Mouse (Mus musculus): Measurements from ENCODE around the gene Cacng6. TPM values are rescaled to one million over a fixed set of nuclear protein-coding genes. Genes with fewer than 3 reads are reported as not detected.

The Cacng6 gene
- polyA plus RNA-seq, 1 experiment from 2014 or later: 0.66 TPM

DNA sequence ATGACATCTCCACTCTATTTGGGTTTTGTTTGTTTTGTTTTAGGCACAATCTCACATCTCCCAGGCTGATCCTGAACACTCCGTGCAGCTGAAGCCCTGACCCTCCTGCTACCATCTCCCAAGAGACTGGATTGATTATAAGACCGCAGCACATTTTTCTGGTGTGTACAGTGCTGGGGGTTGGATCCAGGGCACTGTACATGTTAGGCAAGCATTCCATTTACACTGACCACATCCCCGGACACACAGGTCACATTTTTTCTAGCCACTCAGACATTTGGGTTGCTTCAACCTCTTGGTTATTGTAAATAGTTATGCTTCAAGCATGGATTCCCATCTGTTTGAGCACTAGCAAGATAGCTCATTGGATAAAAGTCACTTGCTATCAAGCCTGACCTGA is 22.6 kb downstream of the Cacng6 start:
- Histone ChIP-seq H3K27me3 (no peaks in the 10 kb centered on the region), H3K4me3 (replicated peaks) (no peak overlapping the region), H3K4me2 (no peak overlapping the region), H3K36me3 (replicated peaks) (no peaks in the 10 kb centered on the region), H3K9me3 (replicated peaks) (no peaks in the 10 kb centered on the region), H3K9ac (no peak overlapping the region), H3K4me1 (replicated peaks) (no peaks in the 10 kb centered on the region), H3K27ac (replicated peaks) (no peak overlapping the region)
- WGBS (ENCODE audit: insufficient replicate concordance): 64% methylated on average over 3 of the region's 3 CpGs
- ATAC-seq (ENCODE audit: insufficient read depth): no peak

DNA sequence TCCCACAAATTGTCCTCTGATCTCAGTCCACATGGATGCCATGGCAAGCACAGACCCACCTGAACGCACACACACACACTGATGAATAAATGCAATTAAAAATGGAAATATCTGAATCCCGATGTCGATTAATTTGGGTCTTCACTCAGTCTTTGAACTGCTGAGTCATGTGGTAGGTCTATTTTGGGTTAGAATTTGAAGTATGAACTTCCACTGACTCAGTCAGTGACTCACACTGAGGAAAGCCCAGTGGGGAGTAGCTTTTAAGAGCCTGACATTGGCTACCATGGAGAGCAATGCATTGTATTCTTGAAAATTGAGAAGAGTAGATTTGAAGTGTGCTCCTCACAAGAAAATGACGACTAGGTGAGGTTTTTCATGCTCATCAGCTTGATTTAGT is 23.0 kb downstream of the Cacng6 start:
- no peak for ATAC-seq (ENCODE audit: insufficient read depth)

DNA sequence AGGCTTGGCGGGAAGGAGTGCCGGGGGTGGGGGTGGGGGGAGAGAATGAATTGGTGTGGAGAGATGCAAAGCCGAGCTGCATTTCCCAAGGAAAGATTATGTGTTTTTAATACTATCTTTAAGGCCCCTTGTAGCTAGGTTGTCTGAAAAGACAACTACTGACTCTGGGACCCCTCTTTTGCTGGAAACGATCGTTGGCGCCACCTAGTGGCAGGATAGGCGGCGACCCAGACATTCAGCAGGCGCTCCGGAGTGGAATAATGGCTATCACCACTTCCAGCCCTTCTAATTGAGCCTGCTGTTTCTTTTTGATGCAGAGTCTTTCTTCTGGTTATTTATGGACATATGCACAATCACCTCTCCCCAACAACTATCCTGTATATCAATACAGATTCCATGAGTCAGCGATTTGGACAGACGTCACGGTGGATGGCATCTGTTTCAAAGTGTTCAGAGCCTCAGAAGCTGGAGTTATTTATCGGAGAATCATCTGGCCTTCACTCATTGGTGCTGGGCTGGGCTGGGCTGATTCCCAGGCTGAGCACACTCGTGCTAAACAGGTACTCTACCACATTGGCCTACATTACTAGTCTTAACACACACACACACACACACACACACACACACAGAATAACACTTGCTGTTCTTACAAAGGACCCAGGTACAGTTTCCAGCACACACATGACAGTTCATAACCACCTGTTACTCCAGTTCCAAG is 24.9 kb downstream of the Cacng6 start:
- 16% methylated on average over 15 of the region's 15 CpGs for WGBS (ENCODE audit: insufficient replicate concordance)
- Histone ChIP-seq H3K9me3 (replicated peaks) (no peaks in the 10 kb centered on the region), H3K4me2 (no peak overlapping the region), H3K9ac (no peak overlapping the region), H3K4me1 (replicated peaks) (no peaks in the 10 kb centered on the region), H3K27me3 (no peaks in the 10 kb centered on the region), H3K36me3 (replicated peaks) (no peaks in the 10 kb centered on the region), H3K4me3 (replicated peaks) (no peak overlapping the region), H3K27ac (replicated peaks) (no peak overlapping the region)
- ATAC-seq (ENCODE audit: insufficient read depth): no peak

More for the DNA sequence above, 23.0 kb downstream of the Cacng6 start:
- Histone ChIP-seq H3K9ac (no peak overlapping the region), H3K4me2 (no peak overlapping the region), H3K36me3 (replicated peaks) (no peaks in the 10 kb centered on the region), H3K27ac (replicated peaks) (no peak overlapping the region), H3K4me1 (replicated peaks) (no peaks in the 10 kb centered on the region), H3K9me3 (replicated peaks) (no peaks in the 10 kb centered on the region), H3K27me3 (no peaks in the 10 kb centered on the region), H3K4me3 (replicated peaks) (no peak overlapping the region)
- WGBS (ENCODE audit: insufficient replicate concordance): 53% methylated on average over 4 of the region's 4 CpGs

DNA sequence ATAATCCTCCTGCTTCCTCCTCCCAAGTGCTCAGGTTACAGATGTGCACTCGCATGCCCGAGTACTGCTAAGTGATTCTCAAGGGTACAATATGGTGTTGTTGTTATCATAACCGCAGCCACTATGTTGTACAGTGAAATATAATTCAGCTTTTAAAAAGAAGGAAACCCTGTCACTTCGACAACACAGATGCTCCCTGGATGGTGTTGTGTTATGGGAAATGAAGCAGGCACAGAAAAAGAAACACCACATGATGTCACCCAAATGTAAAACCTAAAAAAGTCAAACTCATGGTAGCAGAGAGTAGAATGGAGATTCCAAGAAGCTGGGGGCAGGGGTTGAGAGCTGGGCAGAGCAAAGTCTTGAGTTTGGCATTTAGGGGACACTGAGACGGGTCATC is 26.7 kb downstream of the Cacng6 start:
- ATAC-seq (ENCODE audit: insufficient read depth): no peak
- H3K27ac ChIP-seq (replicated peaks): no peak overlapping the region

DNA sequence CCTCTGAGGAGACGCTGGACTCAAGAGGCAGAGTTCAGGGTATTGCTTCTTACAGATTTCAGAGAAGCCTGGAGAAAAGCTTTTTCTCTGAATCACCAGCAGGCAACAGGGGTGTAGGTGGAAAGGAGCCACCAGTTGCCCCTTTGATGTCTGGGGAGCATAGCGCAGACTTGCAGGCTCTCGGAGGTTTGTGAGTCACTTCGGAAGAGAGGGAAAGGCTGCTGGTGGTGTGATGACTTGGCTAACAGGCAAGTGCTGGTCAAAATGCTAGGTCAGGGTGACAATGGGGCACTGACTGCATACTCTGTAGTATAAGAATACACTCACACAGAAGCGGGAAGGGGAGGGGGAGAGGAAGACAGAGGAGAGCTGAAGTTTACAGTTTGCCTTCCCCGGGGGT is 27.2 kb downstream of the Cacng6 start:
- Histone ChIP-seq H3K36me3 (replicated peaks) (no peaks in the 10 kb centered on the region), H3K4me1 (replicated peaks) (no peaks in the 10 kb centered on the region), H3K4me3 (replicated peaks) (no peak overlapping the region), H3K9ac (no peak overlapping the region), H3K9me3 (replicated peaks) (no peaks in the 10 kb centered on the region), H3K27me3 (no peaks in the 10 kb centered on the region), H3K27ac (replicated peaks) (no peak overlapping the region), H3K4me2 (no peak overlapping the region)
- no peak for ATAC-seq (ENCODE audit: insufficient read depth)
- 38% methylated on average over 6 of the region's 6 CpGs for WGBS (ENCODE audit: insufficient replicate concordance)

More for the DNA sequence above, 26.7 kb downstream of the Cacng6 start:
- Histone ChIP-seq H3K4me1 (replicated peaks) (no peaks in the 10 kb centered on the region), H3K4me3 (replicated peaks) (no peak overlapping the region), H3K9me3 (replicated peaks) (no peaks in the 10 kb centered on the region), H3K36me3 (replicated peaks) (no peaks in the 10 kb centered on the region), H3K4me2 (no peak overlapping the region), H3K27me3 (no peaks in the 10 kb centered on the region), H3K9ac (no peak overlapping the region)
- WGBS (ENCODE audit: insufficient replicate concordance): 50% methylated on average over 5 of the region's 5 CpGs

DNA sequence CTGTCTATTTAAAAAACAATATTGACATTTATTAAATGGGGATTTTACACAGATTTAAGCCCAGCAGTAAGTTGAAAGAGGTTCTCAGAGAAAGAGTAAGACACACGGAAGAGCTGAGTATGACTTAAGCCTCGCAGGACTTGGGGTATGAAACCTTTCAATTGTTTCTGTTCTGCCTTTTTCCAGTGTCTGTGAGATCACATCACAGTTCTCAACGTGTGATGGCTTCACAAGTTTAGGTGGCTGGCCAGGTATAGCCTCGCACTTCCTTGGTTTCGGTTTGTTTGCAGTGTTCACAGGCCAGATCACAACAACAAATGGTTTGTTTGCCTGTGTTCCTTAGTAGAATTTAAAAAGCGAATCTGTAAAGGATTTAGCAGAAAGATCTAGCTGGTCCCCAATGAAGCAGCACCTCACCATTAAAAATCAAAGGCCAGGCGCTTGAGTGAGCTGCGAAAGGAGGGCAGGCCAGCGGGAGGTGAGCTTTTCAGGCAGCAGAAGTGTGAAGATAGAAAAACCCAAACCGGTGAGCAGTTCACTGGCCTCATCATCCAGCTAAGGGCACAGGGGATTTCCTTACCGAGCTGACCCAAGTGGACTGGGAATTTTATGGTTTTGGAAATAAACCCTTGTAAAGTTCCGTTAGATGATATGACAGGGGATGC is 29.0 kb downstream of the Cacng6 start:
- no peak for ATAC-seq (ENCODE audit: insufficient read depth)
- Histone ChIP-seq H3K4me1 (replicated peaks) (no peaks in the 10 kb centered on the region), H3K36me3 (replicated peaks) (no peaks in the 10 kb centered on the region), H3K27me3 (no peaks in the 10 kb centered on the region), H3K9ac (no peak overlapping the region), H3K4me2 (no peak overlapping the region), H3K9me3 (replicated peaks) (no peaks in the 10 kb centered on the region), H3K27ac (replicated peaks) (no peak overlapping the region), H3K4me3 (replicated peaks) (no peak overlapping the region)
- 48% methylated on average over 12 of the region's 12 CpGs for whole genome bisulfite sequencing (ENCODE audit: insufficient replicate concordance)

DNA sequence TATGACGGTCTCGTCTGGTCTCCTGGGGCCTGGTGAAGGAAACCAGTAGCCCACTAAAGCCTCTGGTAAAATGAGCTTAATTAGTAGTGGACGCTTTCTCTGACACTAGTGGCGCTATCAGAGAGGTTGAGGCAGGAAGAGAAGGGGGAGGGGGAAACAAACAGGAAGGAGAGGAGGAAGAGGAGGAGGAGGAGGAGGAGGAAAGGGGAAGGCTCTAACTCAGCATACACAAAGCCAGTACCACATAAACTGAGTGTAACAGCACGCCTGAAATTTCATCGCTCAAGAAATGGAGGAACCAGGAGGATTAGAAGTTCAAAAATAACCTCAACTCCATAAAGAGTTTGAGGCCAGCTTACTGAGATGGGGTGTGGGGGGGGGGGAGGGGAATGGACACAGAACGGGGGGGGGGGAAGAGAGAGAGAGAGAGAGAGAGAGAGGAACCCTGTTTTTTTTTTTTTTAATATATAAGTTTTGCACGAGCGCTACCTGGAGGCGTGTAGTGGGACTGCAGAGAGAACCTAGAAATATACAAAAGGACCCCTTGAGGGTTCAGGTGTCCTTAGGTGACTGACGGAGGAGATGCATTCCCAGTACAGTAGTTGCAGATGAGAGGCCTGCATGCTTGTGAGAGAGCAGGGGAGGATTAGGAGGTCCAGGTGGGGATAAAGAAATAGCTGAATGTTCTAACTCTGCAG is 29.6 kb downstream of the Cacng6 start:
- Histone ChIP-seq H3K9ac (no peak overlapping the region), H3K4me2 (no peak overlapping the region), H3K36me3 (replicated peaks) (no peaks in the 10 kb centered on the region), H3K27me3 (no peaks in the 10 kb centered on the region), H3K9me3 (replicated peaks) (no peaks in the 10 kb centered on the region), H3K4me1 (replicated peaks) (no peaks in the 10 kb centered on the region), H3K27ac (replicated peaks) (no peak overlapping the region), H3K4me3 (replicated peaks) (no peak overlapping the region)
- no peak for ATAC-seq (ENCODE audit: insufficient read depth)
- 46% methylated on average over 11 of the region's 11 CpGs for WGBS (ENCODE audit: insufficient replicate concordance)

DNA sequence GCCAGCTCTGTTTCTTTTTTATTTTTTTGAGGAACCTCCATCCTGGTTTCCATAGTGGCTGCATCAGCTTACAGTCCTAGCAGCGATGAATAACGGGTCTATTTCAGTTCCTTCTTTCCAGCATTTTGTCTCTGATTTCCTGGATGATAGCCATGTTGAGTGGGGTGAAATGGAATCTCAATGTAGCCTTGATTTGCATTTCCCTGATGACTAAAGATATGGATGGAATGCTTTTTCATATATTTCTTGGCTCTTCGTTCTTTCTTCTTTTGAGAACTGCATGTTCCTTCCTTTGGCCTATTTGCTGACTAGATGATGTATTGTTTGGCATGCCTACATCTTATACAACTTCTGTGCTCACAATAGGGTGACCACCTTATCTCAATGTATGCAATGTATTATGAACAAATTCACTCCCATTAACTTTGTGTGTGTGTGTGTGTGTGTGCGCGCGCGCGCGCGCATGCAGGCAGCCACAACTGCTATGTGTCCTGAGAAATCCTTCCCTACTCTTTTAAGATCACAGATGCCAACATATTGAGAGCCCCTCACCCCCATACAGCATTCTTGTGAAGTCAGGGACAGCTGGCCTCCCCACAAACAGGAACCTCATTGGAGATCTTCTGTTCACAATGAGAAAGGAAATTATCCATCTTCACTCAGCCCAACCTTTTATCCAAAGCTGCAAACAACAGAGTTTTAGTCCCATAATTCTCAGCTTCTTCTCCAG is 33.3 kb downstream of the Cacng6 start:
- H3K9ac ChIP-seq: no peak overlapping the region
- WGBS (ENCODE audit: insufficient replicate concordance): 82% methylated on average over 10 of the region's 10 CpGs
- ATAC-seq (ENCODE audit: insufficient read depth): no peak

DNA sequence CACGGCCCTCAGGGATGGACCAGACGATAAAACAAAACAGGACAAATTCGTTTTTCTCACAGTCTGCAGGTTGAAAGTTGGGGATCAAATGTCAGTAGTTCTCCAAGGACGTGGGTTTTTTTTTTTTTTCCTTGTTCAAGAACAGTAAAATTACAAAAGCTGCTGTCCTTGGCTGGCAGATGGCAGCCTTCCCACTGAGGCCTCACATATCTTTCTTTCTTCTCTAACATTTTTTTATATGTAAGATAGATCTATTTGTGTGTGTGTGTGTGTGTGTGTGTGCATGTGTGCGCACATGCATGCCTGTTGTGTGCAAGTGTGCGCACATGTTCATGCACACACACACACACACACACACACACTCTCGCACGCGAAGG is 33.8 kb downstream of the Cacng6 start:
- H3K36me3 ChIP-seq (replicated peaks): no peaks in the 10 kb centered on the region
- H3K4me3 ChIP-seq (replicated peaks): no peak overlapping the region
- H3K27ac ChIP-seq (replicated peaks): no peak overlapping the region
- no peak overlapping the region for H3K9ac ChIP-seq
- ATAC-seq (ENCODE audit: insufficient read depth): no peak
- no peaks in the 10 kb centered on the region for H3K4me1 ChIP-seq (replicated peaks)
- H3K4me2 ChIP-seq: no peak overlapping the region
- no peaks in the 10 kb centered on the region for H3K27me3 ChIP-seq
- WGBS (ENCODE audit: insufficient replicate concordance): 61% methylated on average over 9 of the region's 9 CpGs
- no peaks in the 10 kb centered on the region for H3K9me3 ChIP-seq (replicated peaks)

More for the DNA sequence above, 33.3 kb downstream of the Cacng6 start:
- Histone ChIP-seq H3K4me2 (no peak overlapping the region), H3K36me3 (replicated peaks) (no peaks in the 10 kb centered on the region), H3K4me1 (replicated peaks) (no peaks in the 10 kb centered on the region), H3K4me3 (replicated peaks) (no peak overlapping the region), H3K27ac (replicated peaks) (no peak overlapping the region), H3K27me3 (no peaks in the 10 kb centered on the region), H3K9me3 (replicated peaks) (no peaks in the 10 kb centered on the region)

DNA sequence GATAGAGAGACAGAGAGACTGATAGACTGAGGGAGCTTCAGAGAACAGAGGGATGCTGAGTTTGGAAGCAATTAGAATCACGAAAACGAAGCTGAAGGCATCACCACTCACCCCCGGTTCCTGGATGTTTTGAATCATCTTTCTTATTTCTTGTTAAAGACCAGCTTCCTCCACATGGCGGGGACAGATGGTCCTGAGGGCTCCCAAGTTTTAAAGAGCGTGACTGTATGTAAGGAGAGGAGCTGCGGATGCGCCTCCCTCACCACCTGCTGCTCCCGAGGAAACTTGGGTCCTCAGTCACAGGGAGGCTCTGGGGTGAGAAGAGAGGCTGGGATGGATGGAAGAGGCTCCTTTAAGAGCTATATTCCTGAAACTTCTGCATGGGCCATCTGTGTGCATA is 36.3 kb downstream of the Cacng6 start:
- H3K4me1 ChIP-seq (replicated peaks): no peaks in the 10 kb centered on the region
- WGBS (ENCODE audit: insufficient replicate concordance): 67% methylated on average over 8 of the region's 8 CpGs
- H3K9me3 ChIP-seq (replicated peaks): no peaks in the 10 kb centered on the region
- H3K36me3 ChIP-seq (replicated peaks): no peaks in the 10 kb centered on the region
- no peak overlapping the region for H3K9ac ChIP-seq
- no peak for ATAC-seq (ENCODE audit: insufficient read depth)
- H3K4me3 ChIP-seq (replicated peaks): no peak overlapping the region
- H3K27ac ChIP-seq (replicated peaks): no peak overlapping the region
- H3K27me3 ChIP-seq: no peaks in the 10 kb centered on the region
- no peak overlapping the region for H3K4me2 ChIP-seq

DNA sequence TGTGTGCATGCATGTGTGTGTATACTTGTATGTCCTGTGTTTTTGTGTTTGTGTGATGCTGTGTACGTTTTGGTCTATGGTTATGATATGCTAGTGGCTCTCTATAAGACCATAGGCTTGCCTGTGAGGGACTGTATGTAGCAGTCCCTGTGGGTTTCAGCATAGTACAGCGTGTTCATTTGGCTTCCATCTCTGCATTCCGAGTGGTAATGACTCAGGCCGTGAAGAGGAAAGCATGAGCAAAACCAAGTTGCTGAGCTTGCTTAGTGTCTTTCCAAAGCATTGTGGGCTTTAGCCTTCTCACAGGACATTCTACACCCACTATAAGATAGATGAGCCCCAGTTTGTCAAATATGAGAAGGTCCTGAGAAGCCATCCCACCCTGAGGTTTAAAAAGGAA is 39.3 kb downstream of the Cacng6 start:
- WGBS (ENCODE audit: insufficient replicate concordance): 54% methylated on average over 4 of the region's 4 CpGs
- no peaks in the 10 kb centered on the region for H3K9me3 ChIP-seq (replicated peaks)
- no peaks in the 10 kb centered on the region for H3K4me1 ChIP-seq (replicated peaks)
- no peak for ATAC-seq (ENCODE audit: insufficient read depth)
- no peaks in the 10 kb centered on the region for H3K27me3 ChIP-seq
- H3K9ac ChIP-seq: no peak overlapping the region
- H3K4me2 ChIP-seq: no peak overlapping the region
- H3K4me3 ChIP-seq (replicated peaks): no peak overlapping the region
- no peaks in the 10 kb centered on the region for H3K36me3 ChIP-seq (replicated peaks)
- H3K27ac ChIP-seq (replicated peaks): no peak overlapping the region
